Mouse (Mus musculus): Measurements from ENCODE around the gene Srsf10.

DNA sequence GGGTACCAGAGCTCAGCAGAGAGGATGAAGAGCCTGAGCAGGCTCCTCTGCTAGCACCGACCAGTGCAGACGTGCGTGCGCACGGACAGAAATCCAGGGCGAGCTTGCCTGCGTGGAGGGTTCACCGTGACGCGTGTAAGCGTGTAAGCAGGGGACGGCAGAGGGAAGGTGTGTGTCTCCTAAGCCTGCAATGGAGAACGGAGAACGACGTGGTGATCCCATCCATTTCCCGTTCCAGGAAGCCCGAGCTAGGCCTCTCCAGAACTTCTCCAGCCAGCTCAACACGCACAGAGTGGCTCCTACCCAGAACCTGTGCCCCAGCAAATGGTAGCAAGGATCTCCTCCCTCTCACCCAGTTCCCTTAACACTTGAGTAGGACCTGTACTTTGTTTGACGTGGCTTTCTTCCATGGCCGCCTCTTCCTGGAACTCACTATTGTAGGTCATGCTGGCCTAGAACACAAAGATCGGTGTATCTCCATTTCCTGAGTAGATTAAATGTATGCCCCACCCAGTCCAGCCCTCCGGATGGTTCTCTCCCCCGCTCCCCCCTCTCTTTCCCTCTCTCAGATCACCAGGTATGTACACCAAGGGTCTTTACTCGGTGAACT, 33.0 kb downstream of the Srsf10 start:
- no peak for TF ChIP-seq CTCF (IDR thresholded peaks at IDR 0.05; ENCODE audit: low read depth)
- TF ChIP-seq EP300 (optimal IDR thresholded peaks at IDR 0.05): no peak

All from stomach, postnatal 0 days (tissue).